Mouse (Mus musculus) MEL (cell line): ENCODE measurements around the gene Slc39a11.

Source experiments
- EP300 ChIP-seq, 2 experiments: IDR thresholded peaks; 2 replicates each; pipeline ENCODE4 v1.6.1; 2011; ENCODE audit warnings: improper control_type of control experiment in 2 of 2, low read length in 2 of 2, low read depth in 1 of 2, mild to moderate bottlenecking in 1 of 2
- MAFK ChIP-seq: IDR thresholded peaks from 2 replicates; pipeline ENCODE4 v1.6.1; 2011; ENCODE audit warnings: low read depth, mild to moderate bottlenecking, low read length, improper control_type of control experiment, borderline replicate concordance

- TF ChIP-seq EP300 (IDR thresholded peaks at IDR 0.05; ENCODE audit: low read depth in 1 of 2, low read length in 2 of 2): no peak
- no peak for TF ChIP-seq MAFK
Measured at GRCm38 (mm10) chr11:113458582-113459210, 191.2 kb downstream of the Slc39a11 start.
